Mouse (Mus musculus) bone marrow, adult 2 months (tissue): ENCODE results near the gene Grb10. TPM values are rescaled to one million over a fixed set of nuclear protein-coding genes. Genes with fewer than 3 reads are reported as not detected.

Experiments used
- H3K27ac ChIP-seq: fragments of 200-500 bp; 2 replicates; pipeline ENCODE4 v1.5.1; 2012; ENCODE audit warnings: low read depth, mild to moderate bottlenecking, control low read depth, inconsistent platforms, low read length; ENCODE audit not compliant: control insufficient read depth, poor library complexity, insufficient read depth
- H3K4me1 ChIP-seq: fragments of 200-500 bp; 2 replicates; pipeline ENCODE4 v1.6.1; 2011; ENCODE audit warnings: low read length; ENCODE audit not compliant: control insufficient read depth, insufficient read depth
- H3K4me3 ChIP-seq: fragments of 200-500 bp; replicated peaks from 2 replicates; pipeline ENCODE3; 2011; ENCODE audit warnings: mild to moderate bottlenecking, low read depth, low read length, control low read depth; ENCODE audit not compliant: control insufficient read depth
- CTCF ChIP-seq: fragments of 200-500 bp; IDR thresholded peaks from 2 replicates; pipeline ENCODE4 v1.5.1; 2011; ENCODE audit warnings: low read length, control low read depth; ENCODE audit not compliant: control insufficient read depth, insufficient read depth
- POLR2A ChIP-seq: fragments of 200-500 bp; IDR thresholded peaks from 2 replicates; pipeline ENCODE4 v1.6.1; 2011; ENCODE audit warnings: low read depth, mild to moderate bottlenecking, control low read depth, low read length, borderline replicate concordance; ENCODE audit not compliant: control insufficient read depth
- WGBS: fragments of 180-500 bp; shearing (Covaris S2); methylation state at CpG from one replicate; pipeline ENCODE4 v1.1.7; 2018; 5-methylcytosine and 5-hydroxymethylcytosine counted together
- polyA plus RNA-seq: library from polyadenylated mRNA; stranded (reverse); fragments of >200 nt; gene quantifications from 2 replicates; pipeline ENCODE4 v1.2.4, GENCODE M21; 2011; ENCODE audit warnings: low replicate concordance; ENCODE audit not compliant: missing spikeins, insufficient read depth, insufficient read length

Grb10 gene
- polyA plus RNA-seq, 1 experiment, result 17.0 TPM

DNA sequence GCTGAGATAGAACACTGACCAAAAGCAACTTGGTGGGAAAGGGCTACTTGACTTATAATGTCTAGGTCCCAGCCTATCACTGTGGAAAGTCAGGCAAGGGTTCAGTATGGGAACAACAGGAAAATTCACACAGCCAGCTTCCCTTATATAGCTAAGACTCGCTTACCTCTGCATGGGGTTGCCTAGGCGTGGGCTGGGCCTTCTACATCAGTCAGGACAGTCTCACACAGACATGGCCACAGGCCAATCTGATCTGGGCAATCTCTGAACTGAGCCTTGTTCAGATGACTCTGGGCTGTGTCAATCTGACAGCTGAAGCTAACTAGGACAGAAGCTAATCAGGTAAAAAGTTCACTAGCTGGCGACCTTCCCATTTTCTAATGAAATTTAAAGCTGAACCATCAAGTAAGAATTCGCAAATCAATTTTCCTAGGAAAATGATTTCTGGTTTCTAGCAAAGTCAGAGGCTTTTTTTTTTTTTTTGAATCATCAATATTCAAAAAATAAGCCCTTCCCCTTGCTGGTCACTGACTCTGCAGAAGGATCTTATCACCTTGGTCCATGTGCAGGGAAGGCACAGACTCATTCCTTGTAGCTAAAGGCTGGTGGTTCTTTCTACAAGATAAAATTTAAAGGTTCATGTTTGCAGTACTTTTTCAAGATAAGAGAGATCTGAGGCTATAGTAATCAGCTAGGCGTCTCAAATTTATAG, 76.4 kb downstream of the Grb10 start:
- H3K27ac ChIP-seq, result no peak overlapping the region
- no peak overlapping the region for H3K4me3 ChIP-seq
- H3K4me1 ChIP-seq, result no peaks in the 10 kb centered on the region; the same call in 1 of the 2 replicates
- 71% methylated on average over 5 of the region's 5 CpGs for WGBS
- TF ChIP-seq POLR2A (no peak), CTCF (no peak)

- no peaks in the 10 kb centered on the region; the same call in 1 of the 2 replicates for H3K4me1 ChIP-seq
- WGBS, result 47% methylated on average over 5 of the region's 5 CpGs
- H3K27ac ChIP-seq, result no peak overlapping the region
- H3K4me3 ChIP-seq, result no peak overlapping the region
- no peak for TF ChIP-seq POLR2A
- no peak for TF ChIP-seq CTCF
Observed at GRCm38 (mm10) chr11:11960858-11961257, 77.6 kb downstream of the Grb10 start.

DNA sequence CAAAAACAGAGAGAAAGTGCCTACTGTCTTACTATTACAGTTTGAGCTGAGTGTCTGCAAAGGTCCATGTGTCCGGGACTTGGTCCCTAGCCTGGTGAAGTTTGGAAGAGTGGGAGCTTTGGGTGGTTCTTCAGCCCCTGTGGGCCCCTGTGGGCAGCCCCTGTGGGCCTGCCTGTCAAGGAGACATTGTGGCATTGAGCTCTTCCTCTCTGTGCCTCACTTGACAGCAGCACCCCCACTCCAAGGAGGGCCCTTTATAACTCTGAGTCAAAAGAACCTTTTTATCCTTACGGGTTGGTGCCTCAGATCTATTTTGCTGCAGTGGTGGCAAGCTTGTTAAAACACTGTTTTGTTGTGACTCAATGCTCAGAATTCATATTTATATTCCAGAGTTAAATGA, 78.3 kb downstream of the Grb10 start:
- no peak overlapping the region for H3K4me3 ChIP-seq
- whole genome bisulfite sequencing, result 48% methylated on average over 2 of the region's 2 CpGs
- TF ChIP-seq CTCF (no peak), POLR2A (no peak)
- no peaks in the 10 kb centered on the region; the same call in 1 of the 2 replicates for H3K4me1 ChIP-seq
- no peak overlapping the region for H3K27ac ChIP-seq

DNA sequence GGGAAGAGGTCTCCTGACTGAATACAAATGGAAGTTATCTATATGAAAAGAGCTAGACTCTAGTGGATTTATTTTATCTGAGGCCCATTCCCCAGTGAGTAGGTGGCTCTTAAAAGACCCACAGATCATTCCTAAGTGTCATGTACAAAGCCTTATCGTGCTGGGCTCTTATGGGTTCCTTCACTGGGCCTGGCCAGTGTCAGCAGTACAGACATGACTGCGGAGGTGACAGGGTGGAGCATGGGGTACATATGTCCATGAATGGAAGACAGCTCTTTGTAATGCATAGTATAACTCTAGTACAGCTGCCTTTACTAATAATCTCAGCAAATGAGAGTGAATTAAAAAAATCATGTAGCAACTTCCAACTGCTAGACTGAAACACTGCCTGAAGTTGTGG, 80.0 kb downstream of the Grb10 start:
- H3K27ac ChIP-seq, result no peak overlapping the region
- H3K4me3 ChIP-seq, result no peak overlapping the region
- WGBS, result 91% methylated on average over 2 of the region's 2 CpGs
- TF ChIP-seq CTCF (no peak), POLR2A (no peak)
- H3K4me1 ChIP-seq, result no peaks in the 10 kb centered on the region; the same call in 1 of the 2 replicates

DNA sequence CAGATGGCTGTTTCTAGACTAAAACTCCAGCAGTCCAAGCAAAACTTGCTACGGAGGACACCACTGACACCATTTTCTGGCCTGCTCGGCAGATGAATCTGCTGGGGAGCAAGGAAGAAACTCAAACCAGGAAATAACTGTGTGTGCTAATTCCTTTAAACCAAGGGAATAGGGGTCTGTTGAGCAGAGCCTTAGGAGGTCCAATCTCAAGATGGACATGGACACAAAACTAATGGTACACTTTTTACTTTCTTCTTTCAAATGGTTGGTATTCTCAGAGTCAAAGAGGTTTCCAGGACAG, 80.5 kb downstream of the Grb10 start:
- Histone ChIP-seq H3K4me3 (no peak overlapping the region), H3K4me1 (no peaks in the 10 kb centered on the region; the same call in 1 of the 2 replicates), H3K27ac (no peak overlapping the region)
- 82% methylated on average over 2 of the region's 2 CpGs for WGBS
- no peak for TF ChIP-seq POLR2A
- no peak for TF ChIP-seq CTCF

DNA sequence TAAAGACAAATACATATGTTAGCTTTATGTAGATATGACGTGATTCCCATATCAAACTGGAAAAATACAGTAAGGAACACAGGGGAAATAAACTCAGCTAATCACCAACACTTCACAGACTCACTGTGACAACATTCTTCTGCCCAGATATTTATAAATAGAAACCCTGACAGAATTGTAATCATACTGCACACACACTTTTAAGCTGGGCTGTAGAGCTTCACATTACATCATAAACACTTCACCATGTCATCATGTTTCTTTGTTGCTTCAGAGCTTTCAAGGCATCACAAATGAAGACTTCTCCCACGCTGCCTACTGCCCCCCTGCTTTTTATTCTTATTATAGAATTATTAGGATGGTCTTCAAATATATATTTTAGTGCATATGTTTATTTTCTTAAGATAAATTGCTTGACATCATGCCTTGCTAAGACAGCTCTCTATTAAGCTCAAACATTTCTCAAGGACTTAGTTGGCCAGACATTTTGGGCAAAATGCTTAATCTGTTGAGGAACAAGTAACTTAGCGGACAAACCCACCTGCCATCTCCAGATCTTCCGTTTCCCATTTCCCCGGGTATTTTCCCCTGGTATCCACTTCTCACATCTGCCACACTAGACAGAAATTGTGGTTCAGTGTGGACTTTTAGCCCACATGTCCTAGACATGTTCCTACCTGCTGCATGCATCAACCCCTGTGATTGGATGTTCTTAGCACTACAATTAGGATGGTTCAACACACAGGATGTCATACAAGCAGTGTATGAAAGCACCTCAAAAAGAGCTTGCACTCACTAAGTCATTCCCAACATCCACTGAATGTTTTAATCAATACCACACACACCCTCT, 81.0 kb downstream of the Grb10 start:
- Histone ChIP-seq H3K27ac (no peak overlapping the region), H3K4me3 (no peak overlapping the region), H3K4me1 (no peaks in the 10 kb centered on the region; the same call in 1 of the 2 replicates)
- 85% methylated on average over 5 of the region's 5 CpGs for WGBS
- TF ChIP-seq CTCF (no peak), POLR2A (no peak)

- TF ChIP-seq POLR2A (no peak), CTCF (no peak)
- Histone ChIP-seq H3K27ac (no peak overlapping the region), H3K4me1 (no peaks in the 10 kb centered on the region), H3K4me3 (no peak overlapping the region)
Observed at GRCm38 (mm10) chr11:11955783-11956182, 82.7 kb downstream of the Grb10 start.

DNA sequence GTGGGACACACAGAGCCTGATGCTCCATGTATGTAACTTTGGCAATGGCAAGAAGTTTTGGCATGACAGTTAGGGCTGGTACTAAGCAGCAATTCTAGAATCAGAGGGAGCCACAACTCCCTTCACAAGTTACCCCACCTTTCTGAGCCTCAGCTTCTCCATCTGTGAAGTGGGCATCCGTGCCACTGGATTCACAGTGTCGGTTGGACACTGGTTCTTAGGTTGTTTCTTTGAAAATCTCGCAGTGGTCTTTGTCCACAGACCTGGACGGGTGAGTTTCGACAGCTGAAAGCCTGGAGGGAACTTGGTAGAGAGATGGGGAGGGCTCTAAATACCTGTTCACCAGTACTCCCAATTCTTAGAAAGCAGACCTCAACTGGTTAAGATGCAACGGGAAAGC, 83.9 kb downstream of the Grb10 start:
- Histone ChIP-seq H3K4me1 (no peaks in the 10 kb centered on the region), H3K4me3 (no peak overlapping the region), H3K27ac (no peak overlapping the region)
- WGBS, result 84% methylated on average over 6 of the region's 6 CpGs
- no peak for TF ChIP-seq CTCF
- no peak for TF ChIP-seq POLR2A
